Mouse (Mus musculus) C2C12 (cell line): Measurements from ENCODE around the gene Nf2.

ENCODE experiments used
- CEBPB ChIP-seq: IDR thresholded peaks from one replicate; pipeline ENCODE4 v1.6.1; 2011; ENCODE audit warnings: low read depth, mild to moderate bottlenecking, control low read depth, moderate library complexity
- CTCF ChIP-seq: IDR thresholded peaks from one replicate; pipeline ENCODE4 v1.5.1; 2011; ENCODE audit not compliant: control insufficient read depth, insufficient read depth, insufficient read length
- FOSL1 ChIP-seq: IDR thresholded peaks from one replicate; pipeline ENCODE4 v1.8.0; 2011; ENCODE audit warnings: mild to moderate bottlenecking, low read length; ENCODE audit not compliant: poor library complexity, insufficient read depth, severe bottlenecking
- MAX ChIP-seq: IDR thresholded peaks from one replicate; pipeline ENCODE4 v1.6.1; 2011; ENCODE audit warnings: mild to moderate bottlenecking, control low read depth
- MYOD1 ChIP-seq: IDR thresholded peaks from one replicate; pipeline ENCODE4 v1.6.1; 2011; ENCODE audit warnings: low read depth; ENCODE audit not compliant: control insufficient read depth, insufficient read length
- MYOG ChIP-seq: IDR thresholded peaks from one replicate; pipeline ENCODE4 v1.6.1; 2011; ENCODE audit not compliant: control insufficient read depth, insufficient read length; ENCODE audit errors: extremely low read depth
- USF1 ChIP-seq: IDR thresholded peaks from one replicate; pipeline ENCODE4 v1.6.1; 2011; ENCODE audit warnings: low read depth, mild to moderate bottlenecking, control low read depth, moderate library complexity

- TF ChIP-seq USF1 (no peak), FOSL1 (no peak), CTCF (no peak), MYOG (no peak), MYOD1 (no peak), CEBPB (no peak), MAX (no peak)
Measured at GRCm38 (mm10) chr11:4854181-4854580, 4.8 kb upstream of the Nf2 start.
